Mouse (Mus musculus) spleen, adult 2 months (tissue): Measurements from ENCODE around the gene Ly9. TPM values are rescaled to one million over a fixed set of nuclear protein-coding genes. Genes with fewer than 3 reads are reported as not detected.

Experiments
- DNase-seq, 2 experiments: peaks; one replicate each; pipeline versions ENCODE4 v3.0.0 to v3.0.0-alpha.2; 2012 to 2021; ENCODE audit warnings: low spot score in 2 of 2, low read depth in 1 of 2
- H3K27ac ChIP-seq: fragments of 200-500 bp; 2 replicates; pipeline ENCODE4 v1.5.1; 2012; ENCODE audit warnings: low read length, inconsistent platforms; ENCODE audit not compliant: insufficient read depth
- H3K27me3 ChIP-seq: fragments of 200-500 bp; 2 replicates; pipeline ENCODE4 v1.6.1; 2012; ENCODE audit warnings: mild to moderate bottlenecking, moderate library complexity, low read length, inconsistent platforms; ENCODE audit not compliant: control insufficient read depth, insufficient read depth
- H3K36me3 ChIP-seq: fragments of 200-500 bp; 2 replicates; pipeline ENCODE4 v1.6.1; 2012; ENCODE audit warnings: mild to moderate bottlenecking, low read length, inconsistent platforms; ENCODE audit not compliant: control insufficient read depth, insufficient read depth
- H3K4me1 ChIP-seq: fragments of 200-500 bp; 2 replicates; pipeline ENCODE4 v1.6.1; 2011; ENCODE audit warnings: inconsistent platforms; ENCODE audit not compliant: control insufficient read depth, insufficient read depth, insufficient read length
- H3K4me3 ChIP-seq: fragments of 200-500 bp; 2 replicates; pipeline ENCODE4 v1.5.1; 2011; ENCODE audit warnings: mild to moderate bottlenecking, inconsistent platforms; ENCODE audit not compliant: insufficient read depth, insufficient read length; ENCODE audit errors: extremely low read depth
- CTCF ChIP-seq: fragments of 200-500 bp; IDR thresholded peaks from 2 replicates; pipeline ENCODE4 v1.5.1; 2011; ENCODE audit warnings: mild to moderate bottlenecking, inconsistent platforms; ENCODE audit not compliant: insufficient read depth, insufficient read length, insufficient replicate concordance; ENCODE audit errors: extremely low read depth
- POLR2A ChIP-seq: fragments of 200-500 bp; IDR thresholded peaks from 2 replicates; pipeline ENCODE4 v1.6.1; 2011; ENCODE audit warnings: low read depth, low read length, inconsistent platforms
- WGBS: fragments of 180-500 bp; shearing (Covaris S2); methylation state at CpG from one replicate; pipeline ENCODE4 v1.1.7; 2018; 5-methylcytosine and 5-hydroxymethylcytosine counted together
- polyA plus RNA-seq: library from polyadenylated mRNA; depleted of rRNA; stranded (reverse); fragments of >200 nt; gene quantifications from 2 replicates; pipeline ENCODE4 v1.2.3, GENCODE M21; 2012; rRNA removed

The Ly9 gene
- polyA plus RNA-seq = 23.8 and 27.7 TPM in 2 replicates

DNA sequence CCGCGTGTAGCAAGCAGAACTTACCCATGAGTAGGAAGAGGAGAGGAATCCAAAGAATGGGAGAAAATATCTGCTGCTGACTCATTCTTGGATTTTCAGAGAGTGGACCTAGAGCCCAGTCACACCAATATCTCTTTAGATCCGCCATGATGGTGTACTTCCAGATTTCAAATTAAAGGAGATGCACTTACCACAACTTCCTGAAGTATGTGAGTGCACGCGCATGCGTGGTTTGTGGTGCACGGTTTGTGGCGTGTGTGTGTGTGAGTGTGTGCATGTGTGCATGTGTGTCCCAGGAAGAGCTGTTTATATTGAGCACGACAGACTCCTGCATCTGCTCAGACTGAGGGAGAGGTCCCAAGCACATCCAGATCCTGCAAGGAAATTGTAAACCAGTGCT is at the start of gene Ly9:
Gene Ly9, minus strand, starts transcription at position 235 of the 400 bp plus-strand sequence.
- H3K4me1 ChIP-seq = peaks cover 4% of the 10 kb centered on the region; the same call in 1 of the 2 replicates
- peak within 1 kb of the TSS; percentile 64 for H3K4me3 ChIP-seq
- no peaks in the 10 kb centered on the region for H3K27me3 ChIP-seq
- TF ChIP-seq CTCF = no peak
- TF ChIP-seq POLR2A = peak; percentile 17; the same call in 1 of the 2 replicates
- 6% methylated on average over 9 of the region's 9 CpGs for whole genome bisulfite sequencing
- peak; percentile 72 to 73 for DNase-seq
- H3K27ac ChIP-seq = peak within 1 kb of the TSS; percentile 66
- peaks cover 5% of the 10 kb centered on the region; the same call in 1 of the 2 replicates for H3K36me3 ChIP-seq

DNA sequence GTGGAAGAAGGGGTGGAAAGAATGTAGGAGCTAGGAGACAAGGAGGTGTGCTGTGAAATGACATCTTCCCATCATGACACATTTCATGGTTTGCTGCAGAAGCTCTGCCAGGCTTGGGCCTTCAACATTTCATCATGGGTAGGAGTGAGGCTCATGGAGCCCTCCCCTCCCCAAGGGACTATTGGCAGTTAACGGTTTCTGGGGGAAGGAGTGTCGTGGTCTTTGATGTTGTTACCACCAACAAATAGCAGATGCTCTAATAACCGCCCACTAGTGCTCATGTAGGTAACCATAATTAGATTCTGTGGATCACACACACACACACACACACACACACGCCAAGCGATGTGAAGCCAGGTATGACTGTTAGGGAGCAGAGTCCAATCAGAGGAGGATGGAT is 45.5 kb upstream of the Ly9 start, which contains the start of gene Slamf7:
Gene Slamf7, minus strand, starts transcription at position 302 of the 400 bp plus-strand sequence.
- H3K27me3 ChIP-seq = no peaks in the 10 kb centered on the region
- H3K4me3 ChIP-seq = no peak within 1 kb of the TSS
- DNase-seq = no peak
- no peaks in the 10 kb centered on the region for H3K36me3 ChIP-seq
- 49% methylated on average over 5 of the region's 5 CpGs for WGBS
- peaks cover 2% of the 10 kb centered on the region; the same call in 1 of the 2 replicates for H3K4me1 ChIP-seq
- no peak within 1 kb of the TSS for H3K27ac ChIP-seq
- TF ChIP-seq POLR2A (no peak), CTCF (no peak)

DNA sequence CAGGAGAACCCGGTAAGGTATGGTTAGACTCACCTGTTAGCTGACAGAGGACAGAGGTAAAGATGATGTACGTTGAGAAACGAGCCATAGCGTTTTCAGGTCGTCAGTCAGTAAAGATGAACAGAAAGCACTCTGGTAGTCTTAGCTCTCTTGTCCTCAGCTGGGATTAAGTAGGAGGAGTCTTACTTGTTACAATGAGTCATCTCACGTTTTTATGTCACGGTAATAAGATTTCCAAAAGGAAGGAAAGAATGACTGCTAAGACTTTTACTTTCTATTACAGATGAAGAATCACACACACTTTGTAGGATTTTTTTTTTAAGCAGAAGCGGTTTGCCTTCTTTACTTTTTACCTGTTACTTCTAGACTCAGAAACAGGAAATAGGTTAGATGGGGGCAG is 41.6 kb upstream of the Ly9 start:
- Histone ChIP-seq H3K36me3 (no peaks in the 10 kb centered on the region), H3K4me1 (peaks cover 22% of the 10 kb centered on the region; the same call in 1 of the 2 replicates), H3K27ac (peak overlapping the region; percentile 81), H3K27me3 (no peaks in the 10 kb centered on the region), H3K4me3 (peak overlapping the region; percentile 45)
- WGBS = 17% methylated on average over 8 of the region's 8 CpGs
- TF ChIP-seq POLR2A (no peak; the same call in 1 of the 2 replicates), CTCF (no peak)
- DNase-seq = peak in 1 of 2 experiments; percentile 57

DNA sequence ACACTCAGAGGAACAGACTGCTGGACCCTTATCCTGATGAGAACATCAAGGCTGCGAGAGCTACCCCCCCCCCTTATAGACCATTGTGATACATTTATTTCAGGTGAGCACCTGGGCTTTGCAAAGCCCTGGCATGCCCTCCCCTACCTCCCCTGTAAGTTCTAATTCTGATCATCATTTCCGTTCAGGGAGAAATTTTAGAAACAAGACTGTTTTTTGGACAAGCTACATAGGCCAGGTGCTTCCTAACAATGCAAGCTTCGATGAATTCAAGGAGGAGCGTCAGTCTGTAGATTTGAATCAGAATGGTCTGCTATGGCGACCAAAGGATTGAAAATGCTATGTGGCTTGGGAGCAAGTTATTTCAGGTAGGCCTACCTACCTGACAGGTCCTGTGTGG is 40.5 kb upstream of the Ly9 start:
- 35% methylated on average over 5 of the region's 5 CpGs for WGBS
- Histone ChIP-seq H3K4me1 (peaks cover 27% of the 10 kb centered on the region; the same call in 1 of the 2 replicates), H3K27ac (peak overlapping the region; percentile 87), H3K27me3 (no peaks in the 10 kb centered on the region), H3K36me3 (no peaks in the 10 kb centered on the region), H3K4me3 (peak overlapping the region; percentile 34; the same call in 1 of the 2 replicates)
- TF ChIP-seq POLR2A = no peak
- no peak for TF ChIP-seq CTCF
- no peak for DNase-seq

DNA sequence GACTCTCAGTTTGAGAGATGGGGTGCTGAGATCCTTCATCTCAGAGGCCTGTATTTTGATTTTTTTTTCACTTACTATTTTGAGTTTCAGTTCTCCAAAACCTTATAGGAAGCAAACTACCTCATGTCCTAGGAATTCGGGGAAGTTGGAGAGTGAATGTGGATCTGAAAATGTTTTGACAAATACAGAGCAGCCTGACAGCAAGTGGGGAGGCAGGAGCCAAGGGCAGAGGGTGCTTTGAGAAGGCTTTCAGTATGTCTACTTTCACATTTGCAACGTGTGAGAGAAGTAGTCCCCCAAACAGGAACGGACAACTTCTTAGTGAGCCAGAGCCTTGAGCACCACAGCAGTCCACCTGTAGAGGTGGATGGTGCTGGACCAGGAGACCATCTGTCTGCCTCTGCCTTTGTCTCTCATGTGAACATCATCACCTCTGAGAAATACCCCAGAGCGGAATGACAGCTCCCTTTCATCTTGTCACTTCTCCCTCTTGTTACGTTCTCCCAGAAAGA is 39.3 kb upstream of the Ly9 start:
- peak overlapping the region; percentile 45 for H3K4me3 ChIP-seq

DNA sequence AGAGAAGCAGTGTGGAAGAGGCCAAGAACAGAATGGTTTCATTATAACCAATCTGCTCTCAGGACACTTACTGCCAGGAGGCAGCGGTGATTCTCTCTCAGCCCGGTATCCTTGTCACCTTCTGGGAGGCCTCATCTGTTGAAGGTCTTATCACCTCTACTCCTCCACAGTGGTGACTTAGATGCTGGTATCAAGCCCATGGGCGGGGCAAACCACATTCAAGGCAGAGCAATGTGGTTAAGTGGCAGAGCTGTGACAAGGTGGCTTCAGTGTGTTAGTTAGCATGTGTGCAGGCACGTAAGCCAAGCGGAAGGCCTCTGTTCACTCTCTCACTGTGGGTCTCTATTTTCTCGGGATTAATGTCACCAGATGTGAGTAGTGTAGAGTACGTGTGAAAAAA is 36.4 kb upstream of the Ly9 start:
- no peaks in the 10 kb centered on the region for H3K27me3 ChIP-seq
- peak; percentile 41 to 54 for DNase-seq
- H3K27ac ChIP-seq = peak overlapping the region; percentile 6; the same call in 1 of the 2 replicates
- H3K4me1 ChIP-seq = peaks cover 25% of the 10 kb centered on the region; the same call in 1 of the 2 replicates
- TF ChIP-seq CTCF (no peak), POLR2A (no peak)
- peaks cover 10% of the 10 kb centered on the region for H3K36me3 ChIP-seq
- WGBS = 56% methylated on average over 7 of the region's 7 CpGs
- no peak overlapping the region for H3K4me3 ChIP-seq

More for the DNA sequence above, 39.3 kb upstream of the Ly9 start:
- TF ChIP-seq POLR2A (no peak), CTCF (no peak)
- WGBS = 25% methylated on average over 5 of the region's 5 CpGs
- peak overlapping the region; percentile 87 for H3K27ac ChIP-seq
- no peaks in the 10 kb centered on the region for H3K36me3 ChIP-seq
- no peaks in the 10 kb centered on the region for H3K27me3 ChIP-seq
- peaks cover 27% of the 10 kb centered on the region; the same call in 1 of the 2 replicates for H3K4me1 ChIP-seq
- DNase-seq = peak in 1 of 2 experiments; percentile 15

DNA sequence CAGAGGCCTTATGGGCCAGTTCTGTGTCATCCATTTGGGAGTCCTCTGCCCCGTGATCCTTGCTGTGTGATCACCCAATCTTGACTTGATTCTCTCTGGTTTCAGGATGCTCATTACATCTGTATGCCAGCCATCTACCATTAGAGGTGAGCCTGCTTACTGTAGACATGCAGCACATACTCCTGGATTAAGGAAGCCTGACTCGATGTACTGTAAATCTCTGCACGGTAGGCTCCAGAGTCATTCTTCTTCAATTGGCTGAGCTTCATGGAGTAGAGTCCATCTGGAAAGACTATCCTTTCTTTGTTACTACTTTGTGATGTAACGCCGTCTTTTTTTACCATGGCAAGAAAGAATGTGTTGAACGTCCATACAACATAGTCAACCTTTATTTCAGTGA is 33.6 kb upstream of the Ly9 start:
- H3K4me3 ChIP-seq = no peak overlapping the region
- peaks cover 12% of the 10 kb centered on the region for H3K36me3 ChIP-seq
- no peak for DNase-seq
- 90% methylated on average over 6 of the region's 6 CpGs for WGBS
- no peaks in the 10 kb centered on the region for H3K27me3 ChIP-seq
- TF ChIP-seq CTCF (no peak), POLR2A (no peak)
- H3K27ac ChIP-seq = no peak overlapping the region
- H3K4me1 ChIP-seq = peaks cover 18% of the 10 kb centered on the region; the same call in 1 of the 2 replicates
